Mouse (Mus musculus) limb, embryonic 13.5 days (tissue): ENCODE data around the gene Csnk1g2. TPM values are rescaled to one million over a fixed set of nuclear protein-coding genes. Genes with fewer than 3 reads are reported as not detected.
"Not testable (repeated sequence)": the region's sequence is repeated elsewhere in the genome, so short reads cannot be mapped to it uniquely, and the experiment has no call there.

Source experiments
- ATAC-seq: fragments of 200-750 bp; cut with Nextera tagmentation; 2 replicates; pipeline ENCODE4 v1.8.0; 2017; ENCODE audit warnings: low read depth, moderate number of reproducible peaks, moderate TSS enrichment; ENCODE audit not compliant: low FRiP score
- H3K27ac ChIP-seq: fragments of 300-500 bp; sonication (generic); 2 replicates; pipeline ENCODE4 v1.5.1; 2015; ENCODE audit warnings: inconsistent platforms, mild to moderate bottlenecking, moderate library complexity
- H3K27me3 ChIP-seq: fragments of 300-500 bp; sonication (generic); 2 replicates; pipeline ENCODE4 v1.6.1; 2015; ENCODE audit warnings: mild to moderate bottlenecking, inconsistent platforms
- H3K36me3 ChIP-seq: fragments of 300-500 bp; sonication (generic); 2 replicates; pipeline ENCODE4 v1.6.1; 2015; ENCODE audit warnings: inconsistent platforms, mild to moderate bottlenecking, moderate library complexity
- H3K4me1 ChIP-seq: fragments of 300-500 bp; sonication (generic); 2 replicates; pipeline ENCODE4 v1.6.1; 2015; ENCODE audit warnings: inconsistent platforms
- H3K4me2 ChIP-seq: fragments of 300-500 bp; sonication (generic); replicated peaks from 2 replicates; pipeline ENCODE4 v1.6.1; 2015; ENCODE audit warnings: inconsistent platforms, mild to moderate bottlenecking, moderate library complexity
- H3K4me3 ChIP-seq: fragments of 300-500 bp; sonication (generic); 2 replicates; pipeline ENCODE4 v1.5.1; 2015; ENCODE audit warnings: moderate library complexity, mild to moderate bottlenecking, inconsistent platforms
- H3K9ac ChIP-seq: fragments of 300-500 bp; sonication (generic); 2 replicates; pipeline ENCODE4 v1.6.1; 2015; ENCODE audit warnings: mild to moderate bottlenecking, inconsistent platforms
- H3K9me3 ChIP-seq: fragments of 300-500 bp; sonication (generic); 2 replicates; pipeline ENCODE4 v1.6.1; 2016; ENCODE audit warnings: inconsistent platforms
- WGBS: fragments of 180-500 bp; shearing (Covaris S2); methylation state at CpG from one replicate; pipeline ENCODE4 v1.1.7; 2015; 5-methylcytosine and 5-hydroxymethylcytosine counted together
- polyA plus RNA-seq: library from polyadenylated mRNA; unstranded; fragments of >200 nt; fragmentation: Nextera tagmentation; extraction: Ambion mirVana; gene quantifications from 2 replicates; pipeline ENCODE4 v1.2.1, GENCODE M21; 2015

Csnk1g2 gene
- polyA plus RNA-seq, 1 experiment from 2014 or later: 159 TPM

DNA sequence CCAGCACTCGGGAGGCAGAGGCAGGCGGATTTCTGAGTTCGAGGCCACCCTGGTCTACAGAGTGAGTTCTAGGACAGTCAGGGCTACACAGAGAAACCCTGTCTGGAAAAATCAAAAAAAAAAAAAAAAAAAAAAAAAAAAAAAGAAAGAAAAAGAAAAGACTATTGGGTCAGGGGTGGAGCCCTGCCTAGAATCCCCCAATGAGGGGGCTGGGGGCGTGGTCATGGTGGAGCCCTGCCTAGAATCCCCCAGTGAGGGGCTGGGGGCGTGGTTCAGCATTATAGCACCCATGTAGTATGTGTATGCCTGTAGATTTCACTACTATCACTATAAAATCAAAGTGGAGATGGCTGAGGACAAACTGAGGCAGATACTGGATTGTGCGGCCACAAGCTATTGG is 27.3 kb downstream of the Csnk1g2 start:
- H3K27me3 ChIP-seq: not testable (repeated sequence)
- peaks cover 58% of the 10 kb centered on the region for H3K36me3 ChIP-seq

DNA sequence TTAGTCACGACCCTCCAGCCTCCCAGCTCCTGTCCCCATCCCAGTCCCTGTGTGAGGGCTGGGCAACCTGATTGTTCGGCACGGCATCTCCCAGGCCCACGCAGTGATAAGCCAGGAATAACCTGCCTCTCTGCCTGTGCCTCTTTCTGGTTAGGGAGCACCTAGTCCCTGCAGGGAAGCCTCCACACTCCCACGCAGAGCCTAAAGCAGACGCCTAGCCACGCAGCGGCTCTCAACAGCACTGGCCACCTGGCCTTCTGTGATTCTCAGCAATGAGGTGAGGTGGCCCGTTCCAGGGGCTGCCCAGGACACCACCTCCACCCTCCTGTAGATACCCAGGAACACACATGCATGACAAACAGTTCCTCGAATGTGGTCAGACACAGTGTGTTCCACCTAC is 27.8 kb downstream of the Csnk1g2 start:
- Histone ChIP-seq H3K9ac (no peak overlapping the region), H3K36me3 (peaks cover 53% of the 10 kb centered on the region), H3K4me2 (no peak overlapping the region), H3K27me3 (no peaks in the 10 kb centered on the region), H3K9me3 (no peaks in the 10 kb centered on the region), H3K4me3 (no peak overlapping the region), H3K4me1 (peaks cover 14% of the 10 kb centered on the region), H3K27ac (no peak overlapping the region)
- no peak for ATAC-seq
- WGBS: 92% methylated on average over 10 of the region's 10 CpGs

More for the DNA sequence above, 27.3 kb downstream of the Csnk1g2 start:
- not testable (repeated sequence) for ATAC-seq, H3K4me3 ChIP-seq, H3K4me1 ChIP-seq, H3K27ac ChIP-seq, H3K9ac ChIP-seq, H3K4me2 ChIP-seq, H3K9me3 ChIP-seq
- WGBS: 83% methylated on average over 6 of the region's 6 CpGs

DNA sequence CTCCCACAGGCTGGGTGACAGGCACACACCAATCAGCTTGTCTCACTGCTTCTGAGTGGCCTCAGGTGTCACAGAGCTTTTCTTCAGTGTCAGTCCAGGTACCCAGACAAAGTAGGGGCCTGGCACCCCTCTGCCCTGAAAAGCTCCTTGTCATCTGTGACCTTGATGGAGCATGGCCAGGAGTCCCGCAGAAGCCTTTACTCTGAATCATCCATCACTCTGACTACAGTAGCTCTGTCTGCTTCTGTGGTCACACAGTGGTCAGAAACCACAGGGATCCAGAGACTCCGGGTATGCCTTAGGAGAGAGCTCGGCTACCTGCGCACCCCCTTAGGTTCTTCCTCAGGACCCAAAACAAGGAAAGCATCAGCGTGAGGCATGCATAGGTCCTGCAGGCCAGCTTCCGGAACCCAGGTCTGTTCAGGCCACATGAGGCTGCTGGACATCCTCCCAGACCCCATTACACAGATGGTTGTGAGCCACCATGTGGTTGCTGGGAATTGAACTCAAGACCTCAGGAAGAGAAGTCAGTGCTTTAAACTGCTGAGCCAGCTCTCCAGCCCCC is 30.6 kb downstream of the Csnk1g2 start:
- WGBS: 86% methylated on average over 6 of the region's 6 CpGs
- ATAC-seq: no peak

DNA sequence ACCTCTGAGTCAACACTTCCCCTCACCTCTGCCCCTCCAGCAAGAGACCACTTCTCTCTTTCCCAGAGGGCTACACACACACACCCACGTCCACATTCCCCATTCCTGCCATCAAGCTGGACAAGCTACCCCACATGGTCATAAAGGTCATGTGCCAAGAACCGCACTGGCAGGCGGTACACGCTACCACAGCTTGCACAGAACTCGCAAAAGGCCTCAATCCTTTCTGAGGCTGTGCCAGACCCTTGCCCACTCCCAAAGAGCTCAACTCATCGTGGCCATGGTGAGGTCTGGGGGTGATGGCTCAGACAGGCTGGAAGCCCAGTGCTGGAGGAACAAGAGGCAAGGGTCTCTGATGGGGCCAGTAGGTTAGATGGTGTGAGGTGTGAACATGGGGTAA is 32.2 kb downstream of the Csnk1g2 start:
- no peaks in the 10 kb centered on the region for H3K27me3 ChIP-seq
- H3K4me1 ChIP-seq: peaks cover 29% of the 10 kb centered on the region
- ATAC-seq: no peak
- H3K4me2 ChIP-seq: peak overlapping the region; percentile 90
- WGBS: 84% methylated on average over 6 of the region's 6 CpGs
- H3K9me3 ChIP-seq: no peaks in the 10 kb centered on the region
- H3K27ac ChIP-seq: no peak overlapping the region
- peaks cover 16% of the 10 kb centered on the region for H3K36me3 ChIP-seq
- H3K4me3 ChIP-seq: peak overlapping the region; percentile 71
- peak overlapping the region; percentile 94 for H3K9ac ChIP-seq

More for the DNA sequence above, 30.6 kb downstream of the Csnk1g2 start:
- Histone ChIP-seq H3K4me1 (peaks cover 28% of the 10 kb centered on the region), H3K27me3 (no peaks in the 10 kb centered on the region), H3K36me3 (peaks cover 27% of the 10 kb centered on the region), H3K9ac (0 out of 2 replicates have a peak overlapping the region, but pooled peaks have one; percentile 4), H3K9me3 (no peaks in the 10 kb centered on the region), H3K4me3 (no peak overlapping the region), H3K4me2 (no peak overlapping the region), H3K27ac (no peak overlapping the region)

DNA sequence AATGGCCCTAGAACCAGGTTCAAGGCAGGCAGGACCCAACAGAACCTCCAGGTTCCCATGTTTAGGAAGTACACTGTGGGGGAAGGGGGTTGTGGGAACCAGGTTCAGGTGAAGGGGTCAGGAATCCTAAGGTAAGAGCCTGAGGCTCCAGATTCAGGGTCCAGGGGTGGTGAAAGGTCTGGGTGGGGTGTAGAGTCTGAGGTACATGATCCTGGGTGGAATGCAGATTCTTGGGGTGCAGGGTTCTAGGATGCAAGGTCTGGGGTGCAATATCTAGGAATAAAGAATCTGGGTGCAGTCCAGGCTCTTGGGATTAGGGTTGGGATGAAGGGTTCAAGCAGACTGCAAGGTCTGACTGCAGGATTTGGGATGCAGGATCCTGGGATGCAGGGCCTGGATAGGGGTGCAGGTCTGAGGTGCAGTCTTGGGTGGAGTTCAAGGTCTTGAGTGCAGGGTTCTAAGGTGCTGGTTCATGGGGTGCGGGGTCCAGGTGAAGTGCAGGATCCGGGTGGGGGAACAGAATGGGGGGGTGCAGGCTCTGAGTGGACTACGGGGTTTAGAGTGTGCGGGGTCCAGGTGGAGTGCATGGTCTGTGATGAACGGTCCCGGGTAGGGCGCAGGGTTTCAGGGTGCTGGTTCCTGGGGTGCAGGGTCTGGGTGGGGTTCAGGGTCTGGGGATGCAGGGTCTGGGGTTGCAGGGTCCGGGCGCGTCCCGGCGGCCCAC is 32.9 kb downstream of the Csnk1g2 start:
- Histone ChIP-seq H3K4me1 (peaks cover 29% of the 10 kb centered on the region), H3K9me3 (no peaks in the 10 kb centered on the region), H3K36me3 (peaks cover 12% of the 10 kb centered on the region), H3K9ac (peak overlapping the region; percentile 94), H3K27ac (peak overlapping the region; percentile 59; the same call in 1 of the 2 replicates), H3K27me3 (no peaks in the 10 kb centered on the region), H3K4me2 (peak overlapping the region; percentile 90), H3K4me3 (peak overlapping the region; percentile 71)
- peak; percentile 51 for ATAC-seq
- WGBS: 1% methylated on average over 12 of the region's 12 CpGs

DNA sequence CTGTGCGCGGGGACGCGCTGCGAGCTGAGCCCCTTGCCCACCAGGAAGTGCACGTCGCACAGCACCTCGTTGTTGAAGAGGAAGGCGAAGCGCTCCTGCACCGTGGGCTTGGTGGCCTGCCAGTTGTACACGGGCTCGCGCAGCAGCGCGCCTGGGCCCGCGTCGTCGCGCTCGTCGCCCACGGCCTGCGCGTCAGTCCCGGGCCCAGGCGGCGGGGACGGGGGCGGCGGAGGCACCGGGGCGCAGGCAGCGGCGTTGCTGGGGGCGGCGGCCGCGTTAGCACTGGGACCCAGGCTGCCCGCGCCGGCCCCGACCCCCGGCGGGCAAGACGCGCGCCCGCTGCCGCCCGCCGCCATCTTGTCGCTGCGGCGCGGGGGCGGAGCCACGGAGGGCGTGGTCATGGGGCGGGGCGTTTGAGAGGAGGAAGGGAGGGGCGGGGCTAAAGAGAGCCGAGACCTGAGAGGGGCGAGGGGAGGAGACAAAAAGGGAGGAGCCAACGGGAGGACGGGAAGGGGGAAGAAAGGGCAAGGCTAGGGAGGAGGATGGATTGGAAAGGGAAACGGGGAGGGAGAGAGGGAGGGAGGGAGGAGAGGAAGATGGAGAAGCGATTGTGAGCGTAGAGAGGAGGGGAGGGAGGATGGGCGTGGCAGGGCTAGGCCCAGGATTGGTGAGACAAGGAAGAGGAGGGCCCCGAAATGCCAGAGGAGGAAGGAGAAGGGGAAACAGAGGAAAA is 33.7 kb downstream of the Csnk1g2 start:
- Histone ChIP-seq H3K4me2 (peak overlapping the region; percentile 90), H3K27ac (peak overlapping the region; percentile 88; the same call in 1 of the 2 replicates), H3K9ac (peak overlapping the region; percentile 94), H3K4me3 (peak overlapping the region; percentile 71), H3K9me3 (no peaks in the 10 kb centered on the region), H3K4me1 (peaks cover 29% of the 10 kb centered on the region), H3K36me3 (peaks cover 6% of the 10 kb centered on the region), H3K27me3 (no peaks in the 10 kb centered on the region)
- peak; percentile 88 for ATAC-seq
- under 1% methylated on average over 68 of the region's 72 CpGs for WGBS

DNA sequence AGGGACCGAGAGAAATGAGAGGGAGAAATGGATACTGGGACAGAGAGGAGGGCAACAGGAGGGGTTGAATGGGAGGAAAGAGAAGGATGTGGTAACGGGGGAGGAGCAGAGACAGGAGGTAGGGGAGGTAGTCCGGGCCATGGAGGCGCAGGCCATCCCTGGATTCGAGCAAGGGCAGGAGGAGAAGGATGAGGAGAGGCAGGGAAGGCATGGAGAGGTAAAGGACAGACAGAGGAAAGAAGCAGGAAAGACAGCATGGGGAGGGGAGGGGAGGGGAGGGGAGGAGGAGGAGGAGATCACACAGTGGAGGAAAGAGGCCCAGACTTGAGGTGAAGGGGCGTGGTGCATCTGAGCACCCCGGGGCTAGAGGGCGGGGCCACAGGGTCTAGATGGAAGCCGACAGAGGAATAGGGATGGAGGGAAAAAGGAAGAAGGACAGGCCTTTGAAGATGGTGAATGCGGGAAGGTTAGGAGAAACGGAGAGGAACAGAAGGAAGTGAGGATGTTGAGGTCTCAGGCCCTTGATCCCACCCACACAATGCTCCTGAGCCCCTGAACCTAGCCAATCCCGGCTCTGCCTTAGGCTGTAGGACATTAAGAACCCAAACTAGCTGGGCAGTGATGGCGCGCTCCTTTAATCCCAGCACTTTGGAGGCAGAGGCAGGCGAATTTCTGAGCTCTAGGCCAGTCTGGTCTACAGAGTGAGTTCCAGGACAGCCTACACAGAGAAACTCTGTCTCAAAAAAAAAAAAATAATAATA is 34.4 kb downstream of the Csnk1g2 start, which contains the start of gene Btbd2:
Btbd2 (minus strand) TSS at position 209 of the 761 bp plus-strand sequence.
- Histone ChIP-seq H3K36me3 (peaks cover 3% of the 10 kb centered on the region), H3K4me1 (peaks cover 29% of the 10 kb centered on the region), H3K9ac (peak within 1 kb of the TSS; percentile 94), H3K27ac (peak within 1 kb of the TSS; percentile 88; the same call in 1 of the 2 replicates), H3K27me3 (no peaks in the 10 kb centered on the region), H3K4me2 (peak within 1 kb of the TSS; percentile 90), H3K4me3 (peak within 1 kb of the TSS; percentile 71), H3K9me3 (no peaks in the 10 kb centered on the region)
- WGBS: 22% methylated on average over 15 of the region's 15 CpGs
- no peak for ATAC-seq

DNA sequence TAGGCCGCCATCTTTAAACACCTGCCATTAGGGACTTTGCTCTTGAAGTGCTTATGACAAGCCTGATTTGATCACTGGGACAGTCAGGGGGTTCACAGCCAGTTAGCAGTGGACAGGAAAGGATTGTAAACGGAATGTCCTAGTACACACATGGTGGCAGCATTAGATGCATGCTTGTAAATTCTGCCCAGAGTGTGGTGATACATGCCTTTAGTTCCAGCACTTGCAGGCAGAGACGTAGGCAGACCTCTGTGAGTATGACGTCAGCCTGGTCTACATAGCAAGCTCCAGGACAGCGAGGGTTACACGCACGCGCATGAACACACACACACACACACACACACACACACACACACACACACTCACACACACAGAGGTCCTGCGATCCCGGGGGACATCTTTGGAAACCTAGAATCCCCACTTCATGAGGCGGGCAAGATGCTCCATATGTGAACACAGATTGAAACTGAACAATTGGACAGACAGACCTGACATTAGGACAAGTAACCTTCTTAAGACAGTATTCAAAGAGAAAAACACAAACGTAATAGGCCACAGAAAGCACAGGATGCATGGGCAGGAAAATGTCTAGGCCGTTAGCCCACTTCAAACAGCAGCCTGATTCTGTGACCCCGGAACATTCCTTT is 35.7 kb downstream of the Csnk1g2 start:
- Histone ChIP-seq H3K4me1 (peaks cover 31% of the 10 kb centered on the region), H3K9ac (no peak overlapping the region), H3K4me3 (no peak overlapping the region), H3K27me3 (no peaks in the 10 kb centered on the region), H3K4me2 (no peak overlapping the region), H3K27ac (no peak overlapping the region), H3K9me3 (no peaks in the 10 kb centered on the region), H3K36me3 (no peaks in the 10 kb centered on the region; the same call in 1 of the 2 replicates)
- no peak for ATAC-seq
- WGBS: 75% methylated on average over 14 of the region's 14 CpGs

DNA sequence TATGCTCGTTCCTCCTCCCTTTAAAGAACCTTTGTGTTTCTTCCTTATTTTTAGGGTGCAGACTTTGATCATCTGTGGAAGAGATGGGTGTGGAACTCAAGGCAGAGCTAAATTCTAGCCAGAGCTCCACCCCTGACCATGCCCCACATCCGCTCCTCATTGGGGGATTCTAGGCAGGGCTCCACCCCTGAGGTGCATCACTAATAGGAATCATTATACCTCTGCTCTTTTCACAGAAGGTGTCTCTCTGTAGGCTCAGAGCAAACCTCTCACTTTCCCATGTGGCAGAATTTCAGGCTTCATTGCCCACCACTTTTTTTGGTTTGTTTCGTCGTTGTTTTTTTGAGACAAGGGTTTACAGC is 36.2 kb downstream of the Csnk1g2 start:
- no peak overlapping the region for H3K4me3 ChIP-seq
- H3K9ac ChIP-seq: no peak overlapping the region
- H3K4me1 ChIP-seq: peaks cover 36% of the 10 kb centered on the region
- H3K9me3 ChIP-seq: no peaks in the 10 kb centered on the region
- peak overlapping the region; percentile 38; the same call in 1 of the 2 replicates for H3K4me2 ChIP-seq
- no peak for ATAC-seq
- WGBS: 64% methylated on average over 4 of the region's 4 CpGs
- H3K27ac ChIP-seq: no peak overlapping the region; the same call in 1 of the 2 replicates
- H3K36me3 ChIP-seq: no peaks in the 10 kb centered on the region
- no peaks in the 10 kb centered on the region for H3K27me3 ChIP-seq

DNA sequence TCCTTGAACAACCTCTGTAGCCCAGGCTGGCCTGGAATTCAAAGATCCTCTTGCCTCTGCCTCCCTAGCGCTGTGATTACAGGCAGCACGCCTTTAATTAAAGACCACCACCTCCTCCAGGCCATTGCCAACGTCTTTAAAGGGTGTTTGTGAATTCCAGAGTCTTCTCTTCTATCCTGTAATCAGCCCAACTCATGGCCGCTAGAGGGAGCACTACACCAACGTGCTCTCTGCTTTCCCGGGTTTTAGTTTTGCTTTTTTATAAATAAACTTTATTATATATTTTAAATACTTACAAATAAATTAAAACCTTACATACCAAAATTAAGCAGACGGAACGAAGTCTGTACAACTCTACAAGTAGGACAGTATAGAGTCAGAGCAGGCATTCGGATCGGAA is 36.6 kb downstream of the Csnk1g2 start:
- H3K9me3 ChIP-seq: no peaks in the 10 kb centered on the region
- peaks cover 38% of the 10 kb centered on the region for H3K4me1 ChIP-seq
- WGBS: 16% methylated on average over 10 of the region's 10 CpGs
- H3K36me3 ChIP-seq: no peaks in the 10 kb centered on the region
- no peak overlapping the region for H3K9ac ChIP-seq
- H3K4me2 ChIP-seq: peak overlapping the region; percentile 38
- H3K27me3 ChIP-seq: no peaks in the 10 kb centered on the region
- H3K27ac ChIP-seq: no peak overlapping the region; the same call in 1 of the 2 replicates
- no peak for ATAC-seq
- H3K4me3 ChIP-seq: no peak overlapping the region

DNA sequence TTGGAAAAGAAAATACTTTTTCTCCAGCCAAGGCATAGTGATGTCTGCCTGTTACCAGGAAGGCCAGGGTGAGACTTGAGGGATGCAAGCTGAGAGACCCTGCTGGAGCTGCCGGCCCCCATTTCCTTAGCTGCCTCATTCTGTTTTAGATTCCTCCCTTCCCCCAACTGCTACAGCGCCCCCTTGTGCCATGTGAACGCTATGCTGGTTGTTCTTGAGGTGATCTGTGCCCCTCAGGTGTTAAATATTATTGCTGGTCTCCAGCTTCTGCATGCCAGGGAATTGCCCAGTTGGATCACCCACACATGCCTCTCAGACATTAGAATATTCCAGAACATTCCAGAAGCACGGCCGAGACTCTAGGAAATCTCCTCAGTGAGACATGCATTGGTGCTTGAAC is 38.5 kb downstream of the Csnk1g2 start:
- Histone ChIP-seq H3K9ac (no peak overlapping the region), H3K4me2 (no peak overlapping the region), H3K27me3 (no peaks in the 10 kb centered on the region), H3K4me3 (no peak overlapping the region), H3K27ac (no peak overlapping the region), H3K4me1 (peaks cover 42% of the 10 kb centered on the region), H3K9me3 (no peaks in the 10 kb centered on the region), H3K36me3 (peaks cover 8% of the 10 kb centered on the region)
- ATAC-seq: no peak
- 37% methylated on average over 5 of the region's 5 CpGs for WGBS
